Mouse (Mus musculus) liver, embryonic 15.5 days (tissue): ENCODE results near the gene Gm4450. TPM values are rescaled to one million over a fixed set of nuclear protein-coding genes. Genes with fewer than 3 reads are reported as not detected.
"Not testable (repeated sequence)": the region's sequence is repeated elsewhere in the genome, so short reads cannot be mapped to it uniquely, and the experiment has no call there.

Experiments used
- ATAC-seq: fragments of 200-750 bp; cut with Nextera tagmentation; 2 replicates; pipeline ENCODE4 v1.8.0; 2017; ENCODE audit warnings: moderate number of reproducible peaks, mild to moderate bottlenecking, moderate library complexity; ENCODE audit not compliant: insufficient read depth
- H3K27ac ChIP-seq: fragments of 300-500 bp; sonication (generic); replicated peaks from 2 replicates; pipeline ENCODE4 v1.5.1; 2015; ENCODE audit warnings: mild to moderate bottlenecking, inconsistent platforms
- H3K27me3 ChIP-seq: fragments of 300-500 bp; sonication (generic); 2 replicates; pipeline ENCODE4 v1.6.1; 2015; ENCODE audit warnings: mild to moderate bottlenecking, inconsistent platforms
- H3K36me3 ChIP-seq: fragments of 300-500 bp; sonication (generic); replicated peaks from 2 replicates; pipeline ENCODE4 v1.6.1; 2015; ENCODE audit warnings: moderate library complexity, mild to moderate bottlenecking, inconsistent platforms
- H3K4me1 ChIP-seq: fragments of 300-500 bp; sonication (generic); replicated peaks from 2 replicates; pipeline ENCODE4 v1.6.1; 2015; ENCODE audit warnings: inconsistent platforms
- H3K4me2 ChIP-seq: fragments of 300-500 bp; sonication (generic); 2 replicates; pipeline ENCODE4 v1.6.1; 2015; ENCODE audit warnings: moderate library complexity, mild to moderate bottlenecking, inconsistent platforms
- H3K4me3 ChIP-seq: fragments of 300-500 bp; sonication (generic); replicated peaks from 2 replicates; pipeline ENCODE4 v1.5.1; 2015; ENCODE audit warnings: mild to moderate bottlenecking, inconsistent platforms
- H3K9ac ChIP-seq: fragments of 300-500 bp; sonication (generic); 2 replicates; pipeline ENCODE4 v1.6.1; 2015; ENCODE audit warnings: moderate library complexity, mild to moderate bottlenecking, inconsistent platforms
- H3K9me3 ChIP-seq: fragments of 300-500 bp; sonication (generic); replicated peaks from 2 replicates; pipeline ENCODE4 v1.6.1; 2016; ENCODE audit warnings: inconsistent platforms
- WGBS: fragments of 180-500 bp; shearing (Covaris S2); methylation state at CpG from one replicate; pipeline ENCODE4 v1.1.7; 2015; ENCODE audit warnings: mixed read lengths; ENCODE audit not compliant: insufficient replicate concordance; 5-methylcytosine and 5-hydroxymethylcytosine counted together
- polyA plus RNA-seq: library from polyadenylated mRNA; unstranded; fragments of >200 nt; fragmentation: Nextera tagmentation; extraction: Ambion mirVana; gene quantifications from 2 replicates; pipeline ENCODE4 v1.2.1, GENCODE M21; 2015

The Gm4450 gene
- not detected in 2 replicates for polyA plus RNA-seq

DNA sequence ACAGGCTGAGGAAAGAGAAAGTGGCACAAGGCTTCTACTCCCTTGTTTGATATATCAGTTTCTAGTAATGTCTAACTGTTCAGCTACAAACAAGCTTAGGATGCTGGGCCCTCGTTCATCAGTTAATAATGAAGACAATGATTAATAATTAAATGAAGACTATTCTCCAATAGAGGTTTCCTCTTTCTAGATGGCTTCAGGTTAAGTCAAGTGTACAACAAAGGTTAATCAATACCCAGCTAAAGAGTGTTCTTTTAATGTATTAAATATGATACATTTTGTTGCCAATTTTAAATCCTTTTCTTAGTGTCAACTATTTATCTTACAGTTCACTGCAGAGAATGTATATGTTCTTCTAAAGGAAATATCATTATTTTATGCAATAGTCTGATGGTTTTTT is at the start of gene Gm4450:
Gene Gm4450 (minus strand): TSS at position 101 of the 400 bp plus-strand sequence.
- not testable (repeated sequence) for H3K36me3 ChIP-seq, H3K9me3 ChIP-seq, H3K4me3 ChIP-seq, H3K27ac ChIP-seq, H3K4me2 ChIP-seq, H3K9ac ChIP-seq, ATAC-seq, H3K27me3 ChIP-seq, H3K4me1 ChIP-seq
- 33% methylated on average over 1 of the region's 1 CpGs for WGBS

DNA sequence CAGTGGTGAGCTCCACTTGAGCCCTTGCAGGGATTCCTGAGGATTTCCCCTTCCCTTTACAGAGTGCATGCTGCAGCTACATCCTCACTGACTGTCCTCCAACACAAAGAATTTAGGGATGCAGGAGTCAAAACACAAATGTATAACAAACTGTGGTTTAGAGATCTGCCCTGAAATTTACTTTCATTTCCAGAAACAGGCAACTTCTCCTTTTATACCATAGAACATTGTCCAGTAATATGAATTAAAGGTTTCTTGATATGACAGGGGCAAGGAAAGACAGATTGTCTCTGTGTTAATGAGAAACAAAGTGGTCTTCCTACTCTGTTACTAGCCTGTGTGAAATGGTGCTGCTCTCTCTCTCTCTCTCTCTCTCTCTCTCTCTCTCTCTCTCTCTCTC is 40.5 kb upstream of the Gm4450 start:
- H3K36me3 ChIP-seq, H3K9me3 ChIP-seq, H3K27ac ChIP-seq, H3K9ac ChIP-seq, H3K4me2 ChIP-seq, H3K27me3 ChIP-seq, H3K4me1 ChIP-seq, H3K4me3 ChIP-seq, ATAC-seq: not testable (repeated sequence)

DNA sequence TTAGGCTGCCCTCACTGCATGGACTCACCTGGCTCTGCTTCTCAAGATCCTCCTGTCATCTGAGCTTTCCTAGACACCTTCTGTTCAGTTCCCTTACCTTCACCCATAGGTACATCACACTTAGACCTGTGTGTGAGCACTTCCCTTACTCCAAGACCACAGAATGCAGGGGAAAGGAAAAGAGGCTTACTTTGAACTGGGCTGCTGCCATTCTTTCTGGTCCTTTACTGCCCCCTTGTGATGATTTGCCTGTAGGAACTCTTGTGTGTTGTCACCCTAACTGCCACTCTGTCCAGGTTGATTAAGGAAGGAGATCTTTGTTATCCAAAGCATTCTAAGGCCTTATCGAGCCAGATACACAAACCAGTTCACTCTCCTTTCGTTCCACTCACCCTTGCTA is 39.8 kb upstream of the Gm4450 start:
- not testable (repeated sequence) for H3K4me1 ChIP-seq, H3K36me3 ChIP-seq, H3K4me3 ChIP-seq, H3K27me3 ChIP-seq, H3K27ac ChIP-seq, H3K9me3 ChIP-seq, H3K4me2 ChIP-seq, H3K9ac ChIP-seq
- no CpG with 5 or more reads among the region's 2 CpGs for WGBS
- ATAC-seq: 0 out of 2 replicates have a peak, but pooled peaks have one; percentile 22

DNA sequence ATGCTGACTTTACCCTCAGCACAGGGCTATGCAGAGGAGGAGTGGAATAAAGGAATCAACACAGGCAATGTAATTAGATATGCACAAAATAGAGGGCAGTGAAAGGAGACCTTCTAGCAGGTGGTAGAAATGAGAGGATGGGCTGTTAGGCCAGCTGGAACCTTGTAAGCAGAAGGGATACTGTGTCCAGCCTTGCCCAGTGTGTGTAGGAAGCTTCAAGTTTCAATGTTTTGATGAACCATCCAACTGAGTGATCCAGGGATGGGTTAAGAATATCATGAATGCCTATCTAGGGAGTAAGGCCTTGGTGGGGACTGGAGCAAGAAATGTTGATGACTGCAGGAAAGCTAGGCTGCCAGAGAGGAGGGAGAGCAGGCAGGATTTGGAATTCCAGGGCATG is 38.1 kb upstream of the Gm4450 start:
- H3K27ac ChIP-seq, ATAC-seq, H3K4me2 ChIP-seq, H3K9ac ChIP-seq, H3K4me3 ChIP-seq, H3K36me3 ChIP-seq, H3K4me1 ChIP-seq, H3K27me3 ChIP-seq, H3K9me3 ChIP-seq: not testable (repeated sequence)

DNA sequence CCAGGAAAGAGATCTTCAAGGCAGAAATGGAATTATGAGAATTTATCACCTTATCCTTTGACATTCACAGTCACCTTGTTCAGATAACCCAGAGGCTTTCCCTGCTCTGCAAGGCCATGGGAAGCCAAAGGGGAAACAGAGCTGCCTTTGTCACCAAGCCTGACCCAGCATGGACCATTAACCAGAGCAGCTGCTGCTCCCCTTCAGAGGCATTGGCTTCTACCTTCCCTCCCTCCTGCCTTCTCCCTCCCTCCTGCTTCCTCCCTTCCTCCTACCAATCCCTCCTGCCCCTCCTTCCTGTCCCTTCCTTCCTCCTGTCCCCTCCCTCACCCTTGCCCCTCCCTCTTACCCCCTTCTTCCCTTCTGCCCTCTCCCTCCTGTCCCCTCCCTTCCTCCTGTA is 37.3 kb upstream of the Gm4450 start:
- H3K27ac ChIP-seq, H3K4me1 ChIP-seq, H3K27me3 ChIP-seq, H3K4me3 ChIP-seq, H3K4me2 ChIP-seq, H3K9me3 ChIP-seq, H3K36me3 ChIP-seq, H3K9ac ChIP-seq, ATAC-seq: not testable (repeated sequence)

DNA sequence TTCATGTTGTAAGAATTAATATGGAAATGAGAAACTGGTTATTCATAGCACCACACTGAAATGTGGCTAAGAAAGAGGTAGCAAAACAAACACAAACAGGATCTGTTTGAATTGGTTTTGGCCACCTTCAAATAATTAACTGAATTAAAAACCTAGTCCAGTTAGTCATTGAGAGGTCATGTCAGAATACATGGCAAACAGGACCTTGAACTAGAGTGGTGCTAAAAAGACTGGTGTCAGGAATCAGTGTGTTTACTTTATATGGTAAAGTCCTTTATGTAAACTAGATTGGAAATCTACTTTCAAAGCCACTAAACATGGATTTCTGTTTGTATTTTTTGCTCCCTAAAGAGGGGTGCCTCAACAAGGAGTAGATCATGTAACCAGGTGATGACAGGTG is 14.6 kb upstream of the Gm4450 start:
- H3K36me3 ChIP-seq, H3K27me3 ChIP-seq, H3K4me2 ChIP-seq, H3K4me3 ChIP-seq, H3K4me1 ChIP-seq, H3K9ac ChIP-seq, H3K27ac ChIP-seq, H3K9me3 ChIP-seq: not testable (repeated sequence)
- ATAC-seq: peak; percentile 60

DNA sequence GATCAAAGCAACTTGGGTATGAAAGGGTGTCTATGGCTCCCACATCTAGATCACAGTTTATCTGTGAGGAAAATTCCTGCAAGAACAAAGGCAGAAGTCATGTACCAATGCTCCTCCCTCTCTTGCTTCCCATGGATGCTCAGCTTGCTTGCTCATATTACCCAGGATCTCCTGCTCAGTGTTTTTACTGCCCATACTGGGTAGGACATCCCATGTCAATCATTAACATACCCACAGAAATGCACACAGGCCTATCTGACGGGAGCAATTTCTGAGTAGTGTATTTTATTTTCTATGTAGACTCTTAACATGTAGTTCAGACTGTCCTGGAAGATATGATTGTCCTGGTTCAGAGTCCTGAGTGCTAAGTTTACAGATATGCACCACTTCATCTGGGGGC is 14.1 kb upstream of the Gm4450 start:
- not testable (repeated sequence) for H3K4me3 ChIP-seq, H3K4me1 ChIP-seq, H3K9me3 ChIP-seq, H3K4me2 ChIP-seq, H3K27ac ChIP-seq, H3K9ac ChIP-seq, H3K36me3 ChIP-seq, H3K27me3 ChIP-seq
- peak; percentile 58; the same call in 1 of the 2 replicates for ATAC-seq
- WGBS: no CpG with 5 or more reads among the region's 1 CpGs

DNA sequence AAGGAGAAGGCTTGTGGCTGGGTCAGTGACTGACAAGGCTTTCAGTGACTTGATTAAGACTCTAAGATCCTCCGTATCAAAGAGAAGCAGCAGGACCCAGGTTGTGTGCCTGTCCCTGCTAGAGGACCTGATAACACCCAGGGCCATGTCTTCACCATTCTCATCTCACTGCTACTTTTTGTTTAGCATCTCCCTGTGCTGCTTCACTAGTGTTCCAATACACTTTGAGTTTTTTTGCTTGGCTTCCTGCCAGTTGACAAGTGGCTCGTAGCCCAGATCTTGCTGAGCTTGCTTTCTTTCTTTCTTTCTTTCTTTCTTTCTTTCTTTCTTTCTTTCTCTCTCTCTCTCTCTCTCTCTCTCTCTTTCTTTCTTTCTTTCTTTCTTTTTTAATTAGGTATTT is 12.4 kb upstream of the Gm4450 start:
- H3K4me3 ChIP-seq, H3K4me2 ChIP-seq, H3K27ac ChIP-seq, H3K4me1 ChIP-seq, H3K9ac ChIP-seq, H3K9me3 ChIP-seq, H3K36me3 ChIP-seq, ATAC-seq, H3K27me3 ChIP-seq: not testable (repeated sequence)
- WGBS: 88% methylated on average over 1 of the region's 2 CpGs

DNA sequence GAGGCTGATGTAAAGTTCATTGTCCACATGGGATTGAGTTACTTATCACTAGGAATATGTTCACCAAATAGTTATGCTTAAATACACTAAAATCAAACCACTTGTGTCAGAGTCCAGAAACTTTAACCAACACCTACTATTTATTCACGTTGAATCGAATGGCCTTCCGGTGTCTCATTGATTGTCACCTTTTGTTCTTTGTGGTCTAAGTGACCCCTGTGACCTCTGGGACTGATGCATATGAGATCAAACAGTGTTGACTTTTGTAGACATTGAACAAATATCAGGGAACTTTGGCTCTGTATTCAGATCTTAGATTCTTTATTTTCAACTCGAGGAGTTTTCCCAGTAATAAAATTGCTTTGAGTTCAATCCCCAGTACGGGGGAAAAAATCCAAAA is 3.1 kb downstream of the Gm4450 start:
- not testable (repeated sequence) for H3K36me3 ChIP-seq, H3K27me3 ChIP-seq, H3K27ac ChIP-seq, H3K4me1 ChIP-seq, H3K4me2 ChIP-seq, H3K9me3 ChIP-seq, H3K9ac ChIP-seq, H3K4me3 ChIP-seq
- WGBS: 43% methylated on average over 4 of the region's 5 CpGs
- peak; percentile 58; the same call in 1 of the 2 replicates for ATAC-seq

DNA sequence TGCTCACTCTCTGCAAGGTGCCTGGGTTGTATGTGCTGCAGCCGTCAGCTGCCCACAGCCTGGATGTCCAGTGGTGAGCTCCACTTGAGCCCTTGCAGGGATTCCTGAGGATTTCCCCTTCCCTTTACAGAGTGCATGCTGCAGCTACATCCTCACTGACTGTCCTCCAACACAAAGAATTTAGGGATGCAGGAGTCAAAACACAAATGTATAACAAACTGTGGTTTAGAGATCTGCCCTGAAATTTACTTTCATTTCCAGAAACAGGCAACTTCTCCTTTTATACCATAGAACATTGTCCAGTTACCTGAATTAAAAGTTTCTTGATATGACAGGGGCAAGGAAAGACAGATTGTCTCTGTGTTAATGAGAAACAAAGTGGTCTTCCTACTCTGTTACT is 13.0 kb downstream of the Gm4450 start:
- H3K36me3 ChIP-seq, H3K27me3 ChIP-seq, H3K27ac ChIP-seq, H3K4me3 ChIP-seq, H3K4me1 ChIP-seq, ATAC-seq, H3K9ac ChIP-seq, H3K4me2 ChIP-seq, H3K9me3 ChIP-seq: not testable (repeated sequence)
- 80% methylated on average over 1 of the region's 1 CpGs for WGBS

DNA sequence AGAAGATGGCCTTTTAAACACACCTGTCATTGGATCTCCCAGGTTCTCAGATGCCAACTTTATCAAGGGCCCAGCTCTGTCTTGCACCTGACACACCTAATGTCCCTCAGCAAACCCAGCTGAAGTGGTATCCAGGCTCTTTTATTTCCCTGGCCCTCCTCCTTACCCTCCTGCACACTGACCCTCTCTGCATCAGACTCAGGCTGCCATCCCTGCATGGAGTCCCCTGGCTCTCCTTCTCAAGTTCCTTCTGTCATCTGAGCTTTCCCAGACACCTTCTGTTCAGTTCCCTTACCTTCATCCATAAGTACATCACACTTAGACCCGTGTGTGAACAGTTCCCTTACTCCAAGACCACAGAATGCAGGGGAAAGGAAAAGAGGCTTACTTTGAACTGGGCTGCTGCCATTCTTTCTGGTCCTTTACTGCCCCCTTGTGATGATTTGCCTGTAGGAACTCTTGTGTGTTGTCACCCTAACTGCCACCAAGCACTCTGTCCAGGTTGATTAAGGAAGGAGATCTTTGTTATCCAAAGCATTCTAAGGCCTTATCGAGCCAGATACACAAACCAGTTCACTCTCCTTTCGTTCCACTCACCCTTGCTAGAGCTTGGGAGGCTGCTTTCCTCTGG is 13.7 kb downstream of the Gm4450 start:
- not testable (repeated sequence) for ATAC-seq, H3K9ac ChIP-seq, H3K4me2 ChIP-seq

DNA sequence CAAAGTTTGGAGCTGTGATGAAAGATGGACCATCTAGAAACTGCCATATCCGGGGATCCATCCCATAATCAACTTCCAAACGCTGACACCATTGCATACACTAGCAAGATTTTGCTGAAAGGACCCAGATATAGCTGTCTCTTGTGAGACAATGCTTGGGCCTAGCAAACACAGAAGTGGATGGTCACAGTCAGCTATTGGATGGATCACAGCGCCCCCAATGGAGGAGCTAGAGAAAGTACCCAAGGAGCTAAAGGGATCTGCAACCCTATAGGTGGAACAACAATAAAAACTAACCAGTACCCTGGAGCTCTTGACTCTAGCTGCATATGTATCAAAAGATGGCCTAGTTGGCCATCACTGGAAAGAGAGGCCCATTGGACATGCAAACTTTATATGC is 14.7 kb downstream of the Gm4450 start:
- H3K9me3 ChIP-seq, H3K4me2 ChIP-seq, H3K36me3 ChIP-seq, H3K9ac ChIP-seq, ATAC-seq, H3K27ac ChIP-seq, H3K4me1 ChIP-seq, H3K27me3 ChIP-seq, H3K4me3 ChIP-seq: not testable (repeated sequence)
- 32% methylated on average over 3 of the region's 3 CpGs for WGBS

More for the DNA sequence above, 13.7 kb downstream of the Gm4450 start:
- H3K27me3 ChIP-seq, H3K27ac ChIP-seq, H3K4me3 ChIP-seq, H3K36me3 ChIP-seq, H3K9me3 ChIP-seq, H3K4me1 ChIP-seq: not testable (repeated sequence)
- 5% methylated on average over 3 of the region's 3 CpGs for WGBS
